ENCODE assay signal across 18 mouse cellular contexts in the genomic region with DNA sequence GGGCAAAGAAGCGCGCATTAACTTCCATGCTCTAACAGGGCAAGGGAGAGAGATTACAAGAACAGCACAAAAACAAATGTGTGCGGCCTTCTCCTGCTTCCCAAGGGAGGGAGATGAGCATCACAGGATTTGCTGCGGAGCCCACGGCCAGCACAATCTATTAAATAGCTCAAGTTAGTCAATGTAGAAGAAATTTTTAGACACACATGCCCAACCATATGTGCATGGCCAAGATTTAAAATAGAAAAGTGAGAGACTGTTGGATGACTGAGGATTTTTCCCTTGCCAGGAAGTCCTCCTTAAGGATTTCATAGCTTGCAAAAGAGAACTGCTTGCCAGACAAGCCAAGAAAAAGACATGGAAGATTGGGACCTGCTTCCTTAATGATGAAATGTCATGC.
DNase-seq lines count a peak whose midpoint lies in the region; ATAC-seq and TF ChIP-seq lines count a peak whose summit lies in the region.
"Had no signal": no experiment of that assay in that cellular context is flagged by ENCODE, and none has a peak within 500 bp of the region (broad histone marks: within the 10 kb centered on the region; RNA-seq: fewer than 3 reads in every experiment).

No protein-coding gene starts in this region.

- no peak overlapping the region for H3K4me2 ChIP-seq in forebrain, embryonic 15.5 days (replicated peaks)
- no peak overlapping the region for H3K4me2 ChIP-seq in forebrain, embryonic 12.5 days
- H3K4me2 ChIP-seq in intestine, embryonic 16.5 days (ENCODE audit: low read depth, low read length): no peak overlapping the region
- no peak overlapping the region for H3K4me2 ChIP-seq in intestine, embryonic 15.5 days (replicated peaks)
- H3K4me2 ChIP-seq: hindbrain, embryonic 12.5 days; limb, embryonic 15.5 days had no signal

- H3K9me3 ChIP-seq in forebrain, embryonic 15.5 days: no peaks in the 10 kb centered on the region
- H3K9me3 ChIP-seq in forebrain, embryonic 12.5 days: no peaks in the 10 kb centered on the region
- no peaks in the 10 kb centered on the region for H3K9me3 ChIP-seq in intestine, embryonic 16.5 days (ENCODE audit: control insufficient read depth, low read length)
- no peaks in the 10 kb centered on the region for H3K9me3 ChIP-seq in intestine, embryonic 15.5 days
- H3K9me3 ChIP-seq: hindbrain, embryonic 12.5 days; limb, embryonic 15.5 days; megakaryocyte, embryonic 14.5 days had no signal

- ATAC-seq in forebrain, embryonic 15.5 days (replicated peaks): peak; percentile 53; the same call in 1 of the 2 replicates
- no peak for ATAC-seq in forebrain, embryonic 12.5 days (ENCODE audit: low FRiP score)
- no peak for ATAC-seq in intestine, embryonic 16.5 days
- no peak for ATAC-seq in intestine, embryonic 15.5 days
- ATAC-seq: midbrain, embryonic 16.5 days had no signal

- peaks cover 4% of the 10 kb centered on the region; the same call in 1 of the 2 replicates for H3K4me1 ChIP-seq in forebrain, embryonic 15.5 days
- H3K4me1 ChIP-seq in forebrain, embryonic 12.5 days: no peaks in the 10 kb centered on the region
- H3K4me1 ChIP-seq in intestine, embryonic 16.5 days (ENCODE audit: control insufficient read depth, insufficient read depth, low read length): no peaks in the 10 kb centered on the region
- no peaks in the 10 kb centered on the region for H3K4me1 ChIP-seq in intestine, embryonic 15.5 days (replicated peaks)
- H3K4me1 ChIP-seq: hindbrain, embryonic 12.5 days; limb, embryonic 15.5 days; megakaryocyte, embryonic 14.5 days had no signal

- no peak overlapping the region for H3K4me3 ChIP-seq in forebrain, embryonic 15.5 days
- no peak overlapping the region for H3K4me3 ChIP-seq in forebrain, embryonic 12.5 days (replicated peaks)
- no peak overlapping the region for H3K4me3 ChIP-seq in layer of hippocampus, adult 2 months
- H3K4me3 ChIP-seq in intestine, embryonic 16.5 days (ENCODE audit: low read length): no peak overlapping the region
- no peak overlapping the region for H3K4me3 ChIP-seq in intestine, embryonic 15.5 days (replicated peaks)
- H3K4me3 ChIP-seq: hindbrain, embryonic 12.5 days; limb, embryonic 15.5 days; megakaryocyte, embryonic 14.5 days had no signal

- DNase-seq in brain, embryonic 14.5 days (ENCODE audit: low read depth): peak; percentile 76
- DNase-seq in layer of hippocampus, adult 2 months (ENCODE audit: low spot score in 2 of 2): peak; percentile 15 to 60
- peak; percentile 58 to 93 for DNase-seq in left cerebral cortex, postnatal 25 days (ENCODE audit: low spot score in 2 of 2)
- no peak for DNase-seq in thymus, adult 18-20 months
- DNase-seq: adrenal gland, adult 8-10 months; cerebellum, adult 2 months; gastrocnemius, postnatal 14 days; lung, postnatal 14 days had no signal

- H3K27me3 ChIP-seq in forebrain, embryonic 15.5 days: no peaks in the 10 kb centered on the region
- H3K27me3 ChIP-seq in forebrain, embryonic 12.5 days: no peaks in the 10 kb centered on the region
- H3K27me3 ChIP-seq in intestine, embryonic 16.5 days (replicated peaks; ENCODE audit: control insufficient read depth, insufficient read depth, low read length): no peaks in the 10 kb centered on the region
- H3K27me3 ChIP-seq in intestine, embryonic 15.5 days (replicated peaks): no peaks in the 10 kb centered on the region
- H3K27me3 ChIP-seq: CH12.LX; hindbrain, embryonic 12.5 days; limb, embryonic 15.5 days; megakaryocyte, embryonic 14.5 days had no signal

- intact Hi-C loops in left cerebral cortex, postnatal 25 days (cut with DNase I): loop anchor here (5.0 kb wide), 1 partner anchor 120 kb away; no protein-coding TSS in a partner anchor

- no peak for TF ChIP-seq POLR2A in brain, embryonic 14.5 days (IDR thresholded peaks at IDR 0.05; ENCODE audit: borderline replicate concordance, extremely low read depth, insufficient read depth, insufficient read length, poor library complexity, severe bottlenecking)

- 67% methylated on average over 5 of the region's 5 CpGs for WGBS in forebrain, embryonic 15.5 days
- 90% methylated on average over 5 of the region's 5 CpGs for WGBS in forebrain, embryonic 12.5 days
- 91% methylated on average over 5 of the region's 5 CpGs for WGBS in intestine, embryonic 16.5 days
- WGBS in intestine, embryonic 15.5 days: 90% methylated on average over 5 of the region's 5 CpGs

- no peaks in the 10 kb centered on the region for H3K36me3 ChIP-seq in forebrain, embryonic 15.5 days
- H3K36me3 ChIP-seq in forebrain, embryonic 12.5 days (replicated peaks): no peaks in the 10 kb centered on the region
- no peaks in the 10 kb centered on the region for H3K36me3 ChIP-seq in intestine, embryonic 16.5 days (ENCODE audit: control insufficient read depth, insufficient read depth, low read length)
- H3K36me3 ChIP-seq in intestine, embryonic 15.5 days: no peaks in the 10 kb centered on the region
- H3K36me3 ChIP-seq: hindbrain, embryonic 12.5 days; limb, embryonic 15.5 days had no signal

- peak overlapping the region; percentile 53 for H3K27ac ChIP-seq in forebrain, embryonic 15.5 days (replicated peaks)
- H3K27ac ChIP-seq in forebrain, embryonic 12.5 days: no peak overlapping the region
- H3K27ac ChIP-seq in layer of hippocampus, adult 2 months: peak overlapping the region; percentile 51
- no peak overlapping the region for H3K27ac ChIP-seq in intestine, embryonic 16.5 days (ENCODE audit: low read length)
- H3K27ac ChIP-seq in intestine, embryonic 15.5 days: no peak overlapping the region
- H3K27ac ChIP-seq: hindbrain, embryonic 12.5 days; kidney, postnatal 0 days; limb, embryonic 15.5 days had no signal

- H3K9ac ChIP-seq in forebrain, embryonic 15.5 days (replicated peaks): no peak overlapping the region
- H3K9ac ChIP-seq in forebrain, embryonic 12.5 days: no peak overlapping the region
- no peak overlapping the region for H3K9ac ChIP-seq in intestine, embryonic 16.5 days (ENCODE audit: low read depth, low read length)
- H3K9ac ChIP-seq in intestine, embryonic 15.5 days: no peak overlapping the region
- H3K9ac ChIP-seq: hindbrain, embryonic 12.5 days; limb, embryonic 15.5 days had no signal

- no peak for TF ChIP-seq CTCF in brain, embryonic 14.5 days (IDR thresholded peaks at IDR 0.05; ENCODE audit: borderline replicate concordance, extremely low read depth, insufficient read depth, insufficient read length)
- no peak for TF ChIP-seq CTCF in layer of hippocampus, adult 2 months (conservative IDR thresholded peaks at IDR 0.05)

Comparison
In these comparisons a context has a peak if more than half of its experiments do, and no peak if none do; other contexts are left out.
1. H3K27ac ChIP-seq: peak in forebrain, embryonic 15.5 days (single experiment) and layer of hippocampus, adult 2 months (single experiment); none in forebrain, embryonic 12.5 days (single experiment), intestine, embryonic 16.5 days (single experiment) and intestine, embryonic 15.5 days (single experiment).
2. DNase-seq: peak in brain, embryonic 14.5 days (single experiment), layer of hippocampus, adult 2 months (2 of 2) and left cerebral cortex, postnatal 25 days (2 of 2); none in thymus, adult 18-20 months (0 of 2).